Mouse (Mus musculus): Measurements from ENCODE around the gene Tgif1. TPM values are rescaled to one million over a fixed set of nuclear protein-coding genes. Genes with fewer than 3 reads are reported as not detected.
"Not testable (repeated sequence)": the region's sequence is repeated elsewhere in the genome, so short reads cannot be mapped to it uniquely, and the experiment has no call there.

Tgif1 gene
- polyA plus RNA-seq, 1 experiment from 2014 or later = 9.0 TPM

- Histone ChIP-seq H3K27ac (ENCODE audit: low read length) (no peak overlapping the region), H3K9me3 (replicated peaks; ENCODE audit: control insufficient read depth, low read length) (no peaks in the 10 kb centered on the region), H3K4me1 (ENCODE audit: control insufficient read depth, low read depth, low read length) (no peaks in the 10 kb centered on the region), H3K27me3 (ENCODE audit: control insufficient read depth, insufficient read depth, low read depth, low read length) (no peaks in the 10 kb centered on the region), H3K4me2 (ENCODE audit: low read depth, low read length) (no peak overlapping the region), H3K4me3 (ENCODE audit: low read depth, low read length) (no peak overlapping the region), H3K9ac (ENCODE audit: low read depth, low read length) (no peak overlapping the region), H3K36me3 (ENCODE audit: control insufficient read depth, insufficient read depth) (no peaks in the 10 kb centered on the region)
- ATAC-seq (ENCODE audit: low read depth) = no peak
- 38% methylated on average over 2 of the region's 2 CpGs for WGBS (ENCODE audit: insufficient replicate concordance)
Measured at GRCm38 (mm10) chr17:70828569-70828968, 24.8 kb downstream of the Tgif1 start.

- 54% methylated on average over 4 of the region's 4 CpGs for WGBS (ENCODE audit: insufficient replicate concordance)
- Histone ChIP-seq H3K36me3 (ENCODE audit: control insufficient read depth, insufficient read depth) (no peaks in the 10 kb centered on the region), H3K9ac (ENCODE audit: low read depth, low read length) (no peak overlapping the region), H3K27me3 (ENCODE audit: control insufficient read depth, insufficient read depth, low read depth, low read length) (no peaks in the 10 kb centered on the region), H3K9me3 (replicated peaks; ENCODE audit: control insufficient read depth, low read length) (no peaks in the 10 kb centered on the region), H3K4me1 (ENCODE audit: control insufficient read depth, low read depth, low read length) (no peaks in the 10 kb centered on the region), H3K4me3 (ENCODE audit: low read depth, low read length) (no peak overlapping the region), H3K27ac (ENCODE audit: low read length) (no peak overlapping the region), H3K4me2 (ENCODE audit: low read depth, low read length) (no peak overlapping the region)
- no peak for ATAC-seq (ENCODE audit: low read depth)
Measured at GRCm38 (mm10) chr17:70828180-70828528, 25.2 kb downstream of the Tgif1 start.

- not testable (repeated sequence) for H3K27me3 ChIP-seq (ENCODE audit: control insufficient read depth, insufficient read depth, low read depth, low read length); H3K4me2 ChIP-seq (ENCODE audit: low read depth, low read length); H3K4me3 ChIP-seq (ENCODE audit: low read depth, low read length); H3K4me1 ChIP-seq (ENCODE audit: control insufficient read depth, low read depth, low read length); H3K9ac ChIP-seq (ENCODE audit: low read depth, low read length); H3K27ac ChIP-seq (ENCODE audit: low read length); H3K9me3 ChIP-seq (replicated peaks; ENCODE audit: control insufficient read depth, low read length); H3K36me3 ChIP-seq (ENCODE audit: control insufficient read depth, insufficient read depth); ATAC-seq (ENCODE audit: low read depth)
- 65% methylated on average over 11 of the region's 11 CpGs for WGBS (ENCODE audit: insufficient replicate concordance)
Measured at GRCm38 (mm10) chr17:70827463-70828179, 25.7 kb downstream of the Tgif1 start.

GRCm38 (mm10) chr17:70826227-70826626 lies 27.1 kb downstream of the Tgif1 start:
- no peak overlapping the region for H3K27ac ChIP-seq (ENCODE audit: low read length)
- no peaks in the 10 kb centered on the region for H3K9me3 ChIP-seq (replicated peaks; ENCODE audit: control insufficient read depth, low read length)
- H3K9ac ChIP-seq (ENCODE audit: low read depth, low read length) = no peak overlapping the region
- H3K4me2 ChIP-seq (ENCODE audit: low read depth, low read length) = no peak overlapping the region
- no peaks in the 10 kb centered on the region for H3K27me3 ChIP-seq (ENCODE audit: control insufficient read depth, insufficient read depth, low read depth, low read length)
- WGBS (ENCODE audit: insufficient replicate concordance) = 67% methylated on average over 12 of the region's 12 CpGs
- ATAC-seq (ENCODE audit: low read depth) = no peak
- H3K4me1 ChIP-seq (ENCODE audit: control insufficient read depth, low read depth, low read length) = no peaks in the 10 kb centered on the region
- H3K4me3 ChIP-seq (ENCODE audit: low read depth, low read length) = no peak overlapping the region
- H3K36me3 ChIP-seq (ENCODE audit: control insufficient read depth, insufficient read depth) = no peaks in the 10 kb centered on the region

- Histone ChIP-seq H3K27ac (ENCODE audit: low read length) (no peak overlapping the region), H3K9me3 (replicated peaks; ENCODE audit: control insufficient read depth, low read length) (no peaks in the 10 kb centered on the region), H3K9ac (ENCODE audit: low read depth, low read length) (no peak overlapping the region), H3K4me1 (ENCODE audit: control insufficient read depth, low read depth, low read length) (no peaks in the 10 kb centered on the region), H3K4me2 (ENCODE audit: low read depth, low read length) (peak overlapping the region; percentile 18), H3K36me3 (ENCODE audit: control insufficient read depth, insufficient read depth) (no peaks in the 10 kb centered on the region), H3K27me3 (ENCODE audit: control insufficient read depth, insufficient read depth, low read depth, low read length) (peaks cover 15% of the 10 kb centered on the region), H3K4me3 (ENCODE audit: low read depth, low read length) (peak overlapping the region; percentile 4; the same call in 1 of the 2 replicates)
- no peak for ATAC-seq (ENCODE audit: low read depth)
- WGBS (ENCODE audit: insufficient replicate concordance) = 49% methylated on average over 8 of the region's 8 CpGs
Measured at GRCm38 (mm10) chr17:70823083-70823482, 30.3 kb downstream of the Tgif1 start.

- H3K9ac ChIP-seq (ENCODE audit: low read depth, low read length) = no peak overlapping the region
- H3K4me1 ChIP-seq (ENCODE audit: control insufficient read depth, low read depth, low read length) = no peaks in the 10 kb centered on the region
- 2% methylated on average over 50 of the region's 51 CpGs for WGBS (ENCODE audit: insufficient replicate concordance)
- no peaks in the 10 kb centered on the region for H3K9me3 ChIP-seq (replicated peaks; ENCODE audit: control insufficient read depth, low read length)
- H3K27me3 ChIP-seq (ENCODE audit: control insufficient read depth, insufficient read depth, low read depth, low read length) = peaks cover 27% of the 10 kb centered on the region
- H3K4me3 ChIP-seq (ENCODE audit: low read depth, low read length) = peak overlapping the region; percentile 45
- no peak for ATAC-seq (ENCODE audit: low read depth)
- H3K27ac ChIP-seq (ENCODE audit: low read length) = no peak overlapping the region
- peak overlapping the region; percentile 53 for H3K4me2 ChIP-seq (ENCODE audit: low read depth, low read length)
- no peaks in the 10 kb centered on the region for H3K36me3 ChIP-seq (ENCODE audit: control insufficient read depth, insufficient read depth)
Measured at GRCm38 (mm10) chr17:70817862-70818451, 35.4 kb downstream of the Tgif1 start.

- no peaks in the 10 kb centered on the region for H3K9me3 ChIP-seq (replicated peaks; ENCODE audit: control insufficient read depth, low read length)
- no peak overlapping the region for H3K27ac ChIP-seq (ENCODE audit: low read length)
- no peak overlapping the region for H3K4me2 ChIP-seq (ENCODE audit: low read depth, low read length)
- H3K9ac ChIP-seq (ENCODE audit: low read depth, low read length) = no peak overlapping the region
- H3K4me1 ChIP-seq (ENCODE audit: control insufficient read depth, low read depth, low read length) = no peaks in the 10 kb centered on the region
- H3K36me3 ChIP-seq (ENCODE audit: control insufficient read depth, insufficient read depth) = no peaks in the 10 kb centered on the region
- no peak overlapping the region for H3K4me3 ChIP-seq (ENCODE audit: low read depth, low read length)
- 61% methylated on average over 8 of the region's 8 CpGs for WGBS (ENCODE audit: insufficient replicate concordance)
- H3K27me3 ChIP-seq (ENCODE audit: control insufficient read depth, insufficient read depth, low read depth, low read length) = peaks cover 25% of the 10 kb centered on the region
- no peak for ATAC-seq (ENCODE audit: low read depth)
Measured at GRCm38 (mm10) chr17:70815001-70815400, 38.3 kb downstream of the Tgif1 start.

- H3K27ac ChIP-seq (ENCODE audit: low read length) = no peak overlapping the region
- H3K9me3 ChIP-seq (replicated peaks; ENCODE audit: control insufficient read depth, low read length) = no peaks in the 10 kb centered on the region
- H3K4me2 ChIP-seq (ENCODE audit: low read depth, low read length) = no peak overlapping the region
- H3K9ac ChIP-seq (ENCODE audit: low read depth, low read length) = no peak overlapping the region
- 66% methylated on average over 5 of the region's 5 CpGs for WGBS (ENCODE audit: insufficient replicate concordance)
- ATAC-seq (ENCODE audit: low read depth) = no peak
- H3K4me1 ChIP-seq (ENCODE audit: control insufficient read depth, low read depth, low read length) = no peaks in the 10 kb centered on the region
- no peak overlapping the region for H3K4me3 ChIP-seq (ENCODE audit: low read depth, low read length)
- no peaks in the 10 kb centered on the region for H3K27me3 ChIP-seq (ENCODE audit: control insufficient read depth, insufficient read depth, low read depth, low read length)
- no peaks in the 10 kb centered on the region for H3K36me3 ChIP-seq (ENCODE audit: control insufficient read depth, insufficient read depth)
Measured at GRCm38 (mm10) chr17:70810795-70811194, 42.6 kb downstream of the Tgif1 start.

- Histone ChIP-seq H3K4me2 (ENCODE audit: low read depth, low read length) (no peak overlapping the region), H3K4me1 (ENCODE audit: control insufficient read depth, low read depth, low read length) (no peaks in the 10 kb centered on the region), H3K36me3 (ENCODE audit: control insufficient read depth, insufficient read depth) (no peaks in the 10 kb centered on the region), H3K9ac (ENCODE audit: low read depth, low read length) (no peak overlapping the region), H3K9me3 (replicated peaks; ENCODE audit: control insufficient read depth, low read length) (no peaks in the 10 kb centered on the region), H3K4me3 (ENCODE audit: low read depth, low read length) (no peak overlapping the region), H3K27me3 (ENCODE audit: control insufficient read depth, insufficient read depth, low read depth, low read length) (no peaks in the 10 kb centered on the region), H3K27ac (ENCODE audit: low read length) (no peak overlapping the region)
- 49% methylated on average over 3 of the region's 3 CpGs for WGBS (ENCODE audit: insufficient replicate concordance)
- no peak for ATAC-seq (ENCODE audit: low read depth)
Measured at GRCm38 (mm10) chr17:70809776-70810175, 43.6 kb downstream of the Tgif1 start.
